Mouse (Mus musculus): ENCODE data around the gene Abhd12b. TPM values are rescaled to one million over a fixed set of nuclear protein-coding genes. Genes with fewer than 3 reads are reported as not detected.
A peak's percentile ranks its signal among the peaks of the same experiment; 100 is the strongest.

The Abhd12b gene
- under 1 TPM in 3 of 4 experiments, not detected in 1; 0.42 to 0.57 (median 0.56) TPM for total RNA-seq (2022)

DNA sequence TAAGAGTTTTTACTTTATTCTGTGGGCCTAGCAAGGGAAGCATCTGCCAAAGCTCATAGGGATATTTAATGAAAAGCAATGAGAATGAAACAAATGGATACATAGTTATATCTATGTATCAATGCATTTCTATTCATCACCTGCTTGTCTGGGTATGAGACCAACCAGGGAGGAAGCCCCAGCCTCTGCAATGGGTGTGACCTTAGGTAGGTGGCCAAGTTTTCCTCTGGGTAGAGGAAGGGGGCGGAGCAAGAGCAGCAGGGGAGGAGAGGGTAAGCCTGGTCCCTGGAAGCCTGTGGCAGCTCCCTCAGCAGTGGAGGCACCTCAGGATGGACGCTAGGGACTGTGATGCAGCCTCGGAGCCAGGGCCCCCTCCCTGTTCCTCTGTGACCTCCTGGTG lies at the start of gene Abhd12b:
Abhd12b (plus strand) TSS at position 301 of the 400 bp plus-strand sequence.
- DNase-seq (ENCODE audit: low spot score in 2 of 2) = no peak

DNA sequence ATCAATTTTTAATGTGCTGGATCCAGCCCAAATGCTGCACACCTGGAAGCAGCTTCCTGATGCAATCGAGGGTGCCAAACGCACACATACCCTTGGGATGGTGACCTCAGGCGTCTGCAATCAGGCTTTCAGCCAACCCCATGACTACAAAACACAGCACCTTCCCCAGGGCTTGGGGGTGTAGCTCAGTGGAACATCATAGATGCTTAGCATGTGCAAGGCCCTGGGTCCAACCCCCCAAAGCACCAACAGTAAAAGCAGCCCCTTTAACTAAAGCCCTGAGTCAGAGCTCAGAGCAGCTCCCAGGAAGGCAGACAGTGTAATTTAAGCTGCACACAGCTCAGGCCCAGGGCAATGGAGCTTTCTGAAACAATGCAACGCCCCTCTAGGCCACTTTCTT lies 49.7 kb upstream of the Abhd12b start:
- DNase-seq (ENCODE audit: low spot score in 2 of 2) = no peak

DNA sequence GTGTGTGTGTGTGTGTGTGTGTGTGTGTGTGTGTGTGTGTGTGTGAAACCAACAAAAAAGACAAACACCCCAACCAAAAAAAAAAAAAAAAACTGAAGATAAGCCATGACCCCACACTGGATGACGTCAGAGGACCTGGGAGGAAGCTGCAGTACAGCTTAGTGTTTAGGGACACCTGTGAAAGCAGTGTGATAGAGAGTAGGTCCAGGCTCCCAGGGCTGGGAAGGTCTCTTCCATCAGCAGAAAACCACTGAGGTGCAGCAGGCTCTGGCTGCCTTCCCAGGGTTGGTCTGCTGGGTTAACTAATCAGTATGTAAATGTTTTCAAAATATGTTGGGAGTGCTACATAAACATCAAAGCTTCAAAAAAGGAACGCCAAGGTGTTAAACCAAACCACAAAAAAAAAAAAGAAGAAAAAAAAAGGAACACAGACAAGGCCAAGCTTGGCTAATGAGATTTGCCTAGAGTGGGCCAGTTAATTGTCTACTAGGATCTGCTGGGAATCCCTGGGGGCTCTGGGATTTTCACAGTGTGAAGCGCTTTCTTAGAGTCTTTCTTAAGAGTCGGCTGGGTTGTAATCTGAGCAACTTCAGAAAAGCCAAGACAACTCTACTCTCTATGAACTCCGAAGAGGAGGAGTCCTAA lies 49.0 kb upstream of the Abhd12b start:
- DNase-seq (ENCODE audit: low spot score in 2 of 2) = no peak

DNA sequence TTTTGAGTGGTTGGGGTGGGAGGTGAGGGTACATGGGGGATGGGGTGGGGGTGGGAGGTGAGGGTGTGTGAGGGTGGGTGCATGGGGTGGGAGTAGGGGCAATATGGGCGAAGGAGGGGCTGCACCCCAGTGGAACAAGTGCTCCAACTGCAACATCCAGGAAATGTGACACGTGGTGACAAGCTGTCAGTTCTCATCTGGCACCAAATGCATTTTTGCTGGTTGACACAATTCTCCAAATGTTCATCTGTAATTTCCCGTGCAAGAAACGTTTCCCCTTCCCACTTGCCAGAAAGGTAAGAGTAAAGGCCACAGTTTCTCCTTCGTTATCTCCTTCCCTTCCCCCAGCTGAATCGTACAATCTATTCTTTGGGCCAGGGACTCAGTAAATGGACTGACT lies 48.1 kb upstream of the Abhd12b start:
- DNase-seq (ENCODE audit: low spot score in 2 of 2) = no peak

DNA sequence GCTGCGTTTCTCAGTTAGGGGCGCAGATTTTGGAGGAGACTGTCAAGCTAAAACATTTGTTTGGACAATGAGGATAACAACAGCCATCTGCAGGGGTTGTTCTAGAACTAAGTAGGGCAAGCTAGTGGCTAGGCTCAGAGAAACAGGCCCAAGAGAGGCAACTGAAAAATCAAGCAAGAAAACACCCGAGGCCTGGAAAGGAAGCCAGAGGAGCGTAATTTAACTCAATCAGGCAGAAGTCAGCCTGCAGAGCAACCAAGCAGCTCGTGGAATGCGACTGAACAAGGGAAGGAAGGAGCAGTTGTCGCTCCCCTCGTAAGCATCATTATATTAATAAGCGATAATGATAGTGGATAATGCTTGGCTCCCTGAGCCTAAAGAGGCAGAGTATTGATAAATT lies 47.4 kb upstream of the Abhd12b start:
- no peak for DNase-seq (ENCODE audit: low spot score in 2 of 2)

DNA sequence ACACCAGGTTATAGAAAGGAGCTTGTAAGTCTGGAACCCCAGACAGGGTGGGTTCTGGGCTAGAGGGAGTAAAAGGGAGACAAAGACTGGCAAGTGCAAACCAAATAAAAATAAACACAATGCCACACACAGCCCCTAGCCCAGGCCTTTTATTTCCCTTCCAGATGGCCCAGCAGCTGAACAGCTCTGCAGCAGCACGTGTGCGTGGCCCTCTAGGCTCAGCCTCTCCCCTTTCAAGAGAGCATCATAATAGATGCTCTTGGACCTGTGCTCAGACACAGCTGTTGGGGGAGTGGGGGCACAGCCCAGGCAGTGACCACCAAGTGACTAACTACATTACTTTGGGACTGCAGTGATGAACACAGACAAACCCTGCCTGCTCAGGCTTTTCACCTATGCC lies 45.8 kb upstream of the Abhd12b start:
- DNase-seq (ENCODE audit: low spot score in 2 of 2) = no peak

DNA sequence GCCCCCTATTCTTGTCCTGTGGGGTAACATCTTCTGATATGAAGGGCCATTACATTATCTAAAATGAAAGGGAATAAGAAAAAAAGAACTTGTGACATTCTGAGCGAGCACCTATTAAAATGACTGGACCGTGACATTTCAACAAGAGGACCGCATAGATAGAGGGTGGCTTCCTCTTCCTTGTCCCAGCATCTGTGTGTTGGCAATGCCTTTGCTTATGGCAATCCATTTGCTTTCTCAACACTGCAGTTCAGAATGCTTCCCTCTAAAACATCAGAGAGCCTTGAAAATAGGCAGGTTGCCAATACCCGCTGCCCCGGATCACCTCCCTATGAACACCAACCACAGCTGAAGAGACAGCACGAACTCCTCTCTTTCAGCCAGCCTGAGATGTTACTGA lies 44.0 kb upstream of the Abhd12b start:
- DNase-seq (ENCODE audit: low spot score in 2 of 2) = no peak

DNA sequence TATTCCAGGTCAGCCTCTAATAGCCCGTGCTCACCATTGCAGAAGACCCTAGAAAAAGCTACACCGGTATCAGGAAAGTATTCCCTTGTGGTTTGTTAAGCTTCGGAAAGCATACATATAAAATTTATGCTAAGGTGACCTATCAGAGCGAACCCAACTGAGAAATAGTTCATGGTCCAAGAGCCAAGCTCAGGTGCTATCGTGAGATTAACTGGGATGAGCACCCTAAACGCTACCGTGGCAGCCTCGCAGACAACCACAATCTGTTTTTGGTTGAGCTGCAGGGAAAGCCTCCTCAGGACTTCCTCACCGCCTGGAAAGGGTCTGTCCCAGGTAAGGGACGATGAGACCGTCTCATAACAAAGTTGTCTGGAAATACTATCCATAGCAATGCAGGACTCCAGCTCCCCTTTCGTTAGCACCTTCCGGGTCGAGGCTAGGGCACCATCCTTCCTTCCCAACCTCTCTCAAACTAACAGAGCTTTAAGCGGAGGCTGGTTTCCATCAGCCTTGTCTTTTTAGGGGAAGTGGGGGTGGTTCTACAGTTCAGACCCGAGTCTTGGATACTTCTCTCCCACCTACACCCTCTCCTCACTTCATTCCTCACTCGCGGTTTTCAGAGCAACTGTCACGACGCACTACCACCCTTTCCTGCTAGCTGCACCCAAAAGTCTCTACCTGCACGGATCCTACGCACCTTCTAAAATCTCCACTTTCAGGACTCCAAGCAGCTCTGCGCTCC lies 43.4 kb upstream of the Abhd12b start:
- DNase-seq (ENCODE audit: low spot score in 2 of 2) = peak in 1 of 2 experiments; percentile 63

DNA sequence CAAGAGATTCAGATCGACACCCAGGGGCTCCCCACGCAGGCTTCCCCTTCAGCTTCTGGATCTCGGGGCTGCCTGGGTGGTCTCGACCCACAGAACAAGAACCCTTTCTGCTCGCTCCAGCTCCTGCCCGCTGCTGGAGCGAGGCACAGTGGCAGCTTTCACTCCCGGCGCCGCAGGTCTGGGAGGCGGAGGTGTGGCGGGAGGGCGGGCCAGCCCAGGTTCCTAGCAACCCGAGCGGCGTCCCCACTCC lies 42.9 kb upstream of the Abhd12b start:
- DNase-seq (ENCODE audit: low spot score in 2 of 2) = peak in 1 of 2 experiments; percentile 54

DNA sequence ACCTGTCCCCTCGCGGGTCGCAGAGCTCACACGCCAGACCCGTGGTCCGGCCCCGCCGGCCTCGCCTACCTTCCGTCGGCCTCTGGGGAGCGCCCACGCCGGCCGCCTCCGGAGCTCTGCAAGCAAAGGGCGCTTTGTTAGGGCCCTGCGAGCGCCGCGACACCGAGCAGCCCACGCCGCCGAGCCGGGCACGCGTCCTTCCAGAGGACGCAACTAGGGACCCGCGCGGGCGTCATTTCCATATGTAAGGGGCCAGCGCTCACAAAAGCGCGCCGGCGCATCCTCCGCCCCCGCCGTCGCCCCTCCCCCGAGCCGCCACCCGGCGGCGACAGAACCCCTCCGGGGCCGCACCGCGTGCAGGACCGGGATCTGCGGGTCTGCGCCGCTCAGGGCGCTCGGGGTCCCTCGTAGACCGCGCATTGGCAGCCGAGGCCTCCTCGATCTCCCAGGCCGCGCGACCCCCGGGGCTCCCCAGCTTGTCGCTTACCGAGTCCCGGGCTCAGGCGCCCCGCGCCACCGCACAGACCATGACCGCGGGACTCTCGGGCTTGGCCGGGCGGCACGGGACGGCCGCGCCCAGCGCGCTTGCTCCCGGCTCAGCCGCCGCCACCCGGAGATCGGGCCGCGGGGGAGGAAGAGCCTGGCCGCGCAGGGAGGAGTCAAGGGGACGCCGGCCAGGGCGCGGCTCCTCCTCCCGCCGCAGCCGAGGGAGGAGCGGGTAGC lies 42.4 kb upstream of the Abhd12b start:
- peak; percentile 61 to 73 for DNase-seq (ENCODE audit: low spot score in 2 of 2)

DNA sequence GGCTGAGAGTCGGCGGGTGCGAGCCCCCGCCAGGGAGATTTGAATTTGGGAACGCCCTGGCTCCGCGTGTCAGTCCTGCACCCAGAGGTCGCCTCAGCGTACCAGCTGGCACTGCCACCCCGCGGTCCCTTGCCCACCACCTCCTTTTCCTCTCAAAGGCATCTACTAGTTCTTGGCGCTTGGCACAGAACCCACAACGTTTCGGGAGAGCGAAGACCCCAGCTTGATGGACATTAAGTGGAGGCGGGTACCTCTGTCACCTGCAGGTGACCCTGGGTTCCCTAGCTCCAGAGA lies 41.9 kb upstream of the Abhd12b start:
- no peak for DNase-seq (ENCODE audit: low spot score in 2 of 2)

DNA sequence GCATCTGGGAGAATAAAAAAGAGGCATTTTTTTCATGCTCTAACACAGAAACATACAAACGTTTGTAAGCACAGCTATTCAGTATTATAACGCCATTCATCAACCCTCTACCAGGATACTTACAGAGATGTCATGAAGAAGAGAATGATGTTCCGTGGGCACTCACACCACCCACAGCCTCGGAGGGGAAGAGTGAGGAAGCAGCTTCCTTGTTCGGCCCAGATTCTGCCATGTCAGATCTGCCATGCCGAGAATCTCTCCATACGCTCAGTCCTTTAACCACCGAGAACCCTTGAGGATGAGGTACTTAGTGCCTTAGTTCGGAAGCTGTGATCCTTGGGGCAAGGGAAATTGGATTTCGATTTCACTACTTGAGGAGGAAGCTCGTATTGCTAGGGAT lies 40.6 kb upstream of the Abhd12b start, which contains the start of gene Nin:
Nin (minus strand) TSS at position 367 of the 400 bp plus-strand sequence.
- no peak for DNase-seq (ENCODE audit: low spot score in 2 of 2)

DNA sequence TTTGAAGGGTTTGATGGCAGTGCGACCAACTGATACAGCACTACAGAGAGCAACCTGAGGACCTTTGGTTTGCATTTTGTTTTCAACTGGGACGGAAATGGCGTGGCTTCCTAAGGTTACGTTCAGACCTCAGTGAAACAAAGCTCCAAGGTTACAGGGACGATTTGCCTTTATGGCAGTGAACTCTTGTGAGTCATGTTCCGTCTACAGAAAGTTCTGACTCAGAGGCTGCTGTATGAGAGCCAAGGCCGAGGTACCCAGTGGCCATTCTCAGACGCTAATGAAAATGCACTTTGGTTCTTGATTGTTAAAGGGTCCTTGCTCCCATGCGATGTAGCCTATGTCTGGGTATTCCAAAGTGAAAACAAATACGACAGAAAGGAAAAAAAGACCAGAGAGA lies 36.8 kb upstream of the Abhd12b start:
- DNase-seq (ENCODE audit: low spot score in 2 of 2) = no peak

DNA sequence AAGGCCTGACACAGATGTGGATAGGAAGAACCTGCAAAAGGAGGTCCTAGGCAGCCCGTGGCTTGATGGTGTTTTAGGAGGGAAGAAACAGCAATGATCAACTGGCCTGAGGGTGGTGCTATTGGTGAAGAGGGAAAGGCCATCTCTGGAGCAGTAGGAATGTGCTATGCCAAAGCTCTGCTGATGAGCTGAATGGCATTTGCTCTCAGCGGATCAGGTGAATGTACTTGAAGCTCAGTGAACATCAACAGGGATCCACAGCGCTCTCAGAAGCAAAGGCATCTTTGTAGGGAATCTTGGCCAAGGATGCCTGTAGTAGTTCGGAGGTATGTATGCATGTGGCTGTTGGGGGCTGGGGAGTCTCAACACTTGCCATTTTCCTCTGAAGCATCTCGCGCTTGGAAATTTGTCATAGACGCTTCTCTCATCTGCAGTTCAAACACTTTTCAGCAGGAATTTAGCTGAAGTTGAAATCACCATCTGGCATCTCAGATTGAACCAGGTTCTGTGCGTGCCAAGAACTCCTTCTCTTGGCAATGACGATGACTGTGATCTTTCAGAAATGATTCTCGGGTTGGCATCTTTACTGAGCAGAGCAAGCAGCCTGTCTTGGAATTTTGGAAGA lies 35.1 kb upstream of the Abhd12b start:
- peak in 1 of 2 experiments; percentile 82 for DNase-seq (ENCODE audit: low spot score in 2 of 2)

DNA sequence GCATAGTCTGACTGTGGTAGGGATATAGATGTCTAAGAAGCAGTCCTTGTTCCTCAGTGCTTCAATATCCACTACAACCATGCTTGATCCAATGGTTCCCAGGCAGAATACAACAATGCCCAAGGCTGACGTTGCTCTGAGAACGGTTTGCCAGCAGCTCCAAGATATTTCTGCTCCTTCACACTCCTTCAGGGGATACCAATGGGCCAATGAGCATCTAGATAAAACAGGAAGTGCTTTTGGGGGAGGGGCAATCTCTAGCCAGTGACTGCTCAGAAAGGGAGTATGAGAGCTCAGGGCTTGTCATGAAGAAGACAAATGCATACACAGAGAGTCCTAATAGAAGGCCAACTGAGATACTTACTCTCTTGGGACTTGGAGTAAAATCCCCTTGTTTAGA lies 34.4 kb upstream of the Abhd12b start:
- DNase-seq (ENCODE audit: low spot score in 2 of 2) = no peak

DNA sequence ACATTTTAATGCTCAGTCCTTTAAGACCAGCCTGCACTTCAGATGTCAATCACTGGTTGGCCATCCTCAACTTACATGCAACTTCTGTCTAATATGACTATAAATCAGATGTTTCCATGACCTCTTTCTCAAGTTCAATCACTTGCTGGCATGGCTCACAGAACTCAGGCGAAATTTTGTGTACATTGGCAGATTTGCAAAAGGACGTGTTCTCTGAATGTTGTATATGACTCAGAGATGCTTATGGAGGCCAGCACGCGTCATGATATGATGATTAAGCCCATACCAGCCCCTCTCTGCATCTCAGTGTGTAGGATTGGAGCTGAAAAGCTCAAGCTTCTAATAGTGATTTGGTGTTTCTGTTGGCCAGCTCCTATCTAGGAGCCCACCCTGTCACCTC lies 27.3 kb upstream of the Abhd12b start:
- DNase-seq (ENCODE audit: low spot score in 2 of 2) = no peak

DNA sequence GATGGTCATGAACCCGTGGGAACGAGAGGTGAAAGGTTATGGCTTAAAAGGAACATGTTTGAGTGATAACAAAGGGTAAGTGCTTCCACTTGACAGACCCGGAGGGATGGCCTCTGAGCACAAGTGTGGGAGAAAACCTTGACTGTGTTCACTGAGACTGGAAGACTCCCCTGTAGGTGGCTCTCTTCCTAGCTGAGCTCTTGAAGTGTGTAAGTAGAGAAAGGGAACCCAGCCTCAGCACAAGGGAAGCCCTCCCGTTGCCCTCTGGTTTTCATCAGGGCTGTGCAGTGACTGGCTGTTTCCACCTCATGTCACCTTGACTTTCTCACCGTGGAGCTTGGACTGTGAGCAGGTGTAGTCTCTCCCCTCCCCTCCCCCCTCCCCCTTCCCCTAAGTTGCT lies 24.8 kb upstream of the Abhd12b start:
- no peak for DNase-seq (ENCODE audit: low spot score in 2 of 2)

DNA sequence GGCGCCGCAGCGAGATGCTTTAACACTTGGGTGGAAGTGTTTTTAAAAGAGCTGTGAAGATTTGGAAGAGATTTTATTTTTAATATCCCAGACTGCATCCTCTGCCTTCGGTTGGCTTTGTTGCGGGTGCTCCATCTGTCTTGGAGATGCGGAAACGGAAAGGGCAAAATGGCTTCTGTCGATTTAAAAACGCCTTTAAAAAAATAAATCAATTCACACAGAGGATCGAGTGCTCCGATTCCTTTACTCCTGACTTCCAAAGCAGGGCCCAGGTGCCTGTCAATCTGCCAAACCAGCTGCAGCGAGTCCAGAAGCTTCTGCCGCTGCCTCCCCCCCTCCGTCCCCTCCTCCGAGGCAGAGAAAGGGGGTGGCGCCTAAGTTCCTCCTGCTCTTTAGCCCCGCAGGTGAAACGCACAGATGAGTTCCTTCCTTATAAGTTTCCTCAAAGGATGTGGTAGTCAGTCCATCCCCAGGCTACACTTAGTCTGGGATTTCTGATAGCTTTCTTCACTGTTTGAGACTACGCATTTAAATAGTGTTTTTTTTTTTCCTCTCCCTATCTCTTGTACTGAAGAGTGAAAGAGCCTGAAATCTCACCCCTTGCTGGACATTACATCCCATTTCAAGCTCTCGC lies 22.8 kb upstream of the Abhd12b start:
- DNase-seq (ENCODE audit: low spot score in 2 of 2) = peak in 1 of 2 experiments; percentile 34

DNA sequence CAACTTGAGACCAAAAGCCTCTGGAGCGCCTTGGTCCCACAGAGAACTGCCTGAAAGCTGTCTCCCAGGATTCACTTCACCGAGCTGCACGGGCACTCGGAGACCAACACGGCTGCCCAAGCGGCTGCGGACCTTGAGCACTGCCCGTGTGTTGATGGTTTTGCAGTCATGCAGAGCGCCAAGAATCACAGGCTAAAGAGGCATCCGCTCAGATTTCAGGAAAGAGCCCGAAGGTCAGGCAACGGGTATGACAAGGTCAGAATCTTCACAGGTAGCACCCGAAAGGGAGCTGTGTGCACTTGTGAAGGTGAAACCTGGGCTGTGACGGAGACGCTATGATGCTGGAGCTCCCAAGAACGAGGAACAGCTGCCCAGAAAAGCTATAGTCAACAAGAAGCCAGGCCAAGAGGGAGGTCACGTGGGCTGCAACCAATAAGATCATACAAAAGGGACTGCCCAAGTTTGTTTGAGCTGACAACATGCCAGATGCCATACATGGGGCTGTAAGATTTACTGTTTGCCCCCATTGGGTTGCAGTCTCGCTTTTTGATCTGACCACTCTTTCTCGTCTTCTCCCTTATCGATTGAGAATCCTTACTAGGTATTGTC lies 19.2 kb upstream of the Abhd12b start:
- DNase-seq (ENCODE audit: low spot score in 2 of 2) = no peak

DNA sequence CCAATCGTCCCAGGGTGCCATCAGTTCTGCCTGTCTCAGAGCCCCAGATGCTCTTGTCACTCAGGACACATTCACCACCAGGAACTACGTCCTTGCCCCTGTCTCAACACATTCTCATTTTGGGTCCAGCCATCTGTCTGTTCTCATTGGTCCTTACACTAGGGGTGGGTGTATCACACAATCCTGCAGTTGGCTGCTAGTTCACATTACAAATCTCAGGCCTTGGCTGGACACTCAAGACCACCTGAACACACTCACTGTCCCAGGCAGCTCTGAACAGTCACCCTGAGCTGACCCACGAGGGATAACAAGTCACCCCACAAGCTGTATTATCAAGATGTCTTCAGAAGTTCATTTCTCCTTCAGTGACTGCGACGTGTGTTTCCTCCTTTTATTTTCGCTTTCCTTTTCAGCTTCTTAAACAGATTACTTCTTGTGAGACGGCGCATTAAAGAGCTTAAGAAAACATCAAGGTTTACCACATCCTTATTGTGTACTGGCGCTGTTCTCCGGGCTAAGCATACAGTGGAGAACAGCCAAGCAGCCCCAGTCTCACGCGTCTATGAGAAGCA lies 17.7 kb upstream of the Abhd12b start:
- DNase-seq (ENCODE audit: low spot score in 2 of 2) = no peak

DNA sequence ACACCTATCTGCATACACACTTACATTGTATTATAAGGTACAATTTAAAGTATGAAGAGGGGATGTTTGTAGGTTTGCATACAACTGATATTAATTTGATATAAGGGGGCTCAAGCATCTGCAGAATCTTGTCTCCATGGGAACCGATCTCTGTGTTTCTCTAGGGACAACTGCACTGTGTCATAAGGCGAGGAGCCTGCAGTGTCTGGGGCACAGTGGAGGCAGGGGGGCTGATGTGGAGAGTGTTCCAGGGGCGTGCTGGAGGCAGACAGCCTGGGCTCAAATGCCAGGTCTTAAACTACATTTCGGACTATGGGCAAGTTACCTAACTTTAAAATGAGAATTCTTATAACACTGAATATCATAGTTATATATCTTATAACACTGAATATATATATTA lies 16.8 kb upstream of the Abhd12b start:
- no peak for DNase-seq (ENCODE audit: low spot score in 2 of 2)

All from left cerebral cortex, adult 8-10 months (tissue).